Mouse (Mus musculus) CD4-positive naive resting alpha-beta T cell, adult 76 days (primary cell): Measurements from ENCODE around the gene Tcf3. TPM values are rescaled to one million over a fixed set of nuclear protein-coding genes. Genes with fewer than 3 reads are reported as not detected.

Source experiments
- total RNA-seq: library from RNA; stranded (reverse); gene quantifications from one replicate; pipeline ENCODE4 v1.2.4, GENCODE M21; 2023

Gene Tcf3
- total RNA-seq: 82.4 TPM

GRCm38 (mm10) chr10:80433513-80434232 is at the start of gene Tcf3:
Gene Tcf3 (minus strand): TSS chr10:80433647.

GRCm38 (mm10) chr10:80406684-80407501 is 26.6 kb downstream of the Tcf3 start, which contains the start of gene Uqcr11:
Gene Uqcr11 (minus strand): TSS chr10:80406830.

GRCm38 (mm10) chr10:80399191-80399972 is 34.1 kb downstream of the Tcf3 start, which contains the start of gene Mbd3:
Gene Mbd3 (minus strand): TSS chr10:80399550.

GRCm38 (mm10) chr10:80387522-80387959 is 45.9 kb downstream of the Tcf3 start, which contains the start of gene Mex3d:
Gene Mex3d (minus strand): TSS chr10:80387659.

Other genes with a start within 250 kb of the Tcf3 start
- gene Mum1, start 207.2 kb downstream of the Tcf3 start, total RNA-seq: 70.1 TPM
- 83.2 TPM for gene Ndufs7, start 184.5 kb downstream of the Tcf3 start, total RNA-seq
- gene Gamt, start 172.6 kb downstream of the Tcf3 start, total RNA-seq: not detected
- 199 TPM for gene Dazap1, start 172.2 kb downstream of the Tcf3 start, total RNA-seq
- 4,176 TPM for gene Rps15, start 141.2 kb downstream of the Tcf3 start, total RNA-seq
- gene Apc2, start 137.7 kb downstream of the Tcf3 start, total RNA-seq: 0.06 TPM
- gene 2310011J03Rik, start 113.1 kb downstream of the Tcf3 start, total RNA-seq: 21.3 TPM
- 2.0 TPM for gene Pcsk4, start 104.1 kb downstream of the Tcf3 start, total RNA-seq
- not detected for gene Reep6, start 103.7 kb downstream of the Tcf3 start, total RNA-seq
- not detected for gene Adamtsl5, start 85.2 kb downstream of the Tcf3 start, total RNA-seq
- gene Plk5, start 77.2 kb downstream of the Tcf3 start, total RNA-seq: not detected
- gene Mex3d, start 46.0 kb downstream of the Tcf3 start, total RNA-seq: 9.0 TPM
- gene Mbd3, start 34.1 kb downstream of the Tcf3 start, total RNA-seq: 81.1 TPM
- 47.1 TPM for gene Uqcr11, start 26.8 kb downstream of the Tcf3 start, total RNA-seq
- gene Onecut3, start 61.2 kb upstream of the Tcf3 start, total RNA-seq: not detected
- not detected for gene Atp8b3, start 105.5 kb upstream of the Tcf3 start, total RNA-seq
- 141 TPM for gene Rexo1, start 127.9 kb upstream of the Tcf3 start, total RNA-seq
- gene Klf16, start 143.7 kb upstream of the Tcf3 start, total RNA-seq: 28.5 TPM
- gene Abhd17a, start 156.7 kb upstream of the Tcf3 start, total RNA-seq: 37.5 TPM
- gene Scamp4, start 169.2 kb upstream of the Tcf3 start, total RNA-seq: 44.2 TPM
- gene Adat3, start 169.2 kb upstream of the Tcf3 start, total RNA-seq: 3.3 TPM
- 7.4 TPM for gene Gm49322, start 172.4 kb upstream of the Tcf3 start, total RNA-seq
- gene Csnk1g2, start 189.2 kb upstream of the Tcf3 start, total RNA-seq: 224 TPM
- 24.7 TPM for gene Btbd2, start 223.4 kb upstream of the Tcf3 start, total RNA-seq
- 302 TPM for gene Mknk2, start 244.5 kb upstream of the Tcf3 start, total RNA-seq